Mouse (Mus musculus): ENCODE data around the gene 6430571L13Rik.

GRCm38 (mm10) chr9:107400060-107400511, 59.7 kb downstream of the 6430571L13Rik start:
- TF ChIP-seq POLR2A (IDR thresholded peaks at IDR 0.05; ENCODE audit: insufficient read depth, low read depth, low read length) (no peak), CTCF (IDR thresholded peaks at IDR 0.05; ENCODE audit: insufficient read depth, low read depth, low read length) (no peak)
